Mouse (Mus musculus) MN1 (cell line): ENCODE data around the gene Rpl4.
"Not testable (repeated sequence)": the region's sequence is repeated elsewhere in the genome, so short reads cannot be mapped to it uniquely, and the experiment has no call there.

Source experiments
- DNase-seq: peaks from one replicate; pipeline ENCODE4 v3.0.0-alpha.2; 2016; ENCODE audit warnings: low spot score

The Rpl4 gene

GRCm38 (mm10) chr9:64198068-64198762 is 25.0 kb downstream of the Rpl4 start:
- DNase-seq: no peak

DNA sequence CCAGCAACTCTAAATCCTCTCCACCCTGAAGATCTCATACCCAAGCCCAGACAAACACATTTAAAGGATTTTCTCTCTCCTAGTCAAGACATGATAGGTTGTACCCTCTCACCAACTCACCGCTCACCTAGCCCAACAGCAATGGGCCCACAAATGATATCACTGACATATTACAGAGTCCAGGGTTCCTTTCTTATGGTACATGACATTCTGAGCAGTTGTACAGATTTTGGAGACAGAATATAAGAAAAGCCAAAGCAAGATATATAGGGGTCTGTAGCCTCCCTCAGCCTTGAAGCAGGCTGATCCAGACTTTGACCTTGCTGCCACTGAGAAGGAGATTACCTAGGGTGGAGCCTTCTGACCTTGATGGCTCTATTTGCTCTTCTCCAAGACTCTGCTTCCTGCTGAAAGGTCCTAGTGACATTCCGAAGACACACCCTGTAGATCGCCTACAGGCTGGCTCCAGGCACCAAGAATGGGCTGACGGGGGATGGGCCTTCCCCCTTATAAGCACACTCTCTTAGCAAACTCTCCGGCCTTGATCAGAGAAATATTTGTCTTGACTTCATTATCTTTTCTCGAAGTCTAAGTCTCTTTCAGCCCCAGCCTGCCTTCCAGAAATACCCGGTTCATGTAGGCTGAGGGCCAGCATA is 25.7 kb downstream of the Rpl4 start:
- DNase-seq: not testable (repeated sequence)

DNA sequence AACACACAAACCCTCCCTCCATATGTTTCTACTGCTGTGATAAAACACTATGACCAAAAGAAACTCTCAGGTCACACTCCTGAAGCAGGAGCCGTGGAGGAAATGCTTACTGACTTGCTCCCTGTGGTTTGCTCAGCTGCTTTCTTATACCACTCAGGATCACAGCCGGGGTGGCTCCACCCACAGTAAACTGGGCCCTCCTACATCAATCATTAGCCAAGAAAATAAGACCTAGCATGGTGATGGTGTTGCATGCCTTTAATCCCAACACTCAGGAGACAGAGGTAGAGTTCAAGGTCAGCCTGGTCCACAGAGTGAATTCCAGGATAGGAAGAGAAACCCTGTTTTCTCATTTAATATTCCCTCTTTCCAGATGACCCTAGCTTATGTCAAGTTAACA is 26.7 kb downstream of the Rpl4 start:
- no peak for DNase-seq

DNA sequence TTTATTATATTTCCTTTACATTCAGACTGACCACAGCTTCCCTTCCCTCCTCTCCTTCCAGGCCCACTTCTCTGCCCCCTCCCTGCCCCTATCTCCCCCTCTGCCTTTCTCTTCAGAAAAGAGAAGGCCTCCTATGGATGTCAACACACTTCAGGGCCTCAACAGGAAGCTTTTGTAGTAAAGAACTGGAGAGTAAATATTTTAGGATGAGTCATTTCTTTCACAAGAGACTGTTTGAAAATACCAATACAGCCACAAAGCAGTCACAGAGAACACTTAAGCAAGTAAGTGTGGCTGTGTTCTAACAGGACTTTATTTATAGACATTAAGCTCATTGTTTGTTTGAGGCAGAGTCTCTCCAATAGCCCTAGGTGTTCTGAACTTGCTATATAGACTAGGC is 29.2 kb downstream of the Rpl4 start:
- DNase-seq: no peak

DNA sequence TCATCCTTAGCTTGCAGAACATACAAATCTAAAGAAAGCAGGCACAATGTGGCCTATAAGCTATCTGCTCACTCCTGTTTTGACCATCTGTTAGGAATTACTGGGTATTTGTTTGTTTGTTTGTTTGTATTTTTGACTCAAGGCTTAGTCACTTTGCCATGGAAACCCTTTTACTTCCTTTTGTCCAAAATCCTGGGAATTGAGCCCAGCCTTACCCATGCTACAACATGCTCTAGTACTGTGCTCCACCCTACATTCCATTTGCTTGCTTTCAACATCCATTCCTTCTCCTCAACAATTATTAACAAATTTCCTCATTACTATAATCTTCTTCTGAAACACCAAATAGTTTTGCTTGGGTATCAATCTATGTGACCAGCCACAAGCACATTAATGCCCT is 29.7 kb downstream of the Rpl4 start:
- no peak for DNase-seq

- DNase-seq: no peak
Observed at GRCm38 (mm10) chr9:64207509-64208084, 34.4 kb downstream of the Rpl4 start.

- no peak for DNase-seq
Observed at GRCm38 (mm10) chr9:64214452-64214851, 41.3 kb downstream of the Rpl4 start.

- DNase-seq: no peak
Observed at GRCm38 (mm10) chr9:64216090-64216489, 42.9 kb downstream of the Rpl4 start.

- DNase-seq: no peak
Observed at GRCm38 (mm10) chr9:64216641-64217040, 43.5 kb downstream of the Rpl4 start.

GRCm38 (mm10) chr9:64217887-64218286 is 44.7 kb downstream of the Rpl4 start:
- DNase-seq: no peak

GRCm38 (mm10) chr9:64219305-64219704 is 46.1 kb downstream of the Rpl4 start:
- DNase-seq: no peak

DNA sequence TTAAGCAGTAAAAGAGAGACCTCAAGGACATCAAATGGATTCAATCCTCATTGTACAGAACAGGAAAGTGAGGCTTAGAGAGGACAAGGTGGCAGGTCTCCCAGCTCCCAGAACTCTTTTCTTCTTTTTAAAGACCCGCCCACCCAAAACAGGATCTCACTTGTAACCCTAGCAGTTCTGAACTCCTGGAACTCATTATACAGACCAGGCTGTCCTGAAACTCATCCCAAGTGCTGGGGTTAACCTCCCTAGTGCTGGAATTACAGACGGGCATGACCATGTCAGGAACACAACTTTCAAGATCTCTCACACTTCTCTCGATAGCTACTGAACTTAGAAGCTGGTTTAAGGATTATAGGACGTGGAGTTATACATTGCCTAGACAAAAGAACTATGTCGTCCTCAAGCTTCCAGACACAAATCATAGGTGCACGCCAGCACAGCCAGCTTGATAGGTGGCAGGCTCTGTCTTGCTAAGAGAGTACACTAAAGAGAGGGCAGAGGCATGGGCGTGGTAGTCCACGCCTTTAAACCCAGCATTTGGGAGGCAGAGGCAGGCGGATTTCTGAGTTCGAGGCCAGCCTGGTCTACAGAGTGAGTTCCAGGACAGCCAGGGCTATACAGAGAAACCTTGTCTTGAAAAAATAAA is 46.7 kb downstream of the Rpl4 start:
- no peak for DNase-seq

- no peak for DNase-seq
Observed at GRCm38 (mm10) chr9:64220603-64221002, 47.4 kb downstream of the Rpl4 start.

GRCm38 (mm10) chr9:64221480-64221879 is 48.3 kb downstream of the Rpl4 start:
- DNase-seq: no peak

GRCm38 (mm10) chr9:64222098-64222497 is 48.9 kb downstream of the Rpl4 start:
- DNase-seq: no peak

DNA sequence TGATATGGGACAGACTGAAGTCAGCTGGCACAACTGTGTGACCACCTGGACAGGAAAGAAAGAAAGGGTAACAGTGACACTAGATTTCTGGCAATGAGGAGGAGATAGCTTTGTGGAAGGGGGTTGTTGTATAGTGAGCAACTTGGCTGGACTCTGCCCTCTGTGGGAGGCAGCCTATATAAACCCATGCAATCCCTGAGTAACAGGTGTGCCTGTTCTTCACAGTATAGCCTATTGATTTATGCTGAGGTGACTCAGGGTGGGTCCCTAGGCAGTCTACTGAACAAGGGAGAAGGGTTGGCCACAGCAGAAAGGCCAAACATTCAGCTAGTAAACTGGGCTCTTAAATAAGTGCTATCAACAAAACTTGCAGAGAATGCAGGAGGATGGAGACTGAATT is 52.6 kb downstream of the Rpl4 start:
- no peak for DNase-seq

- DNase-seq: no peak
Observed at GRCm38 (mm10) chr9:64227736-64228135, 54.6 kb downstream of the Rpl4 start.
